Mouse (Mus musculus): ENCODE results near the gene Eda2r. TPM values are rescaled to one million over a fixed set of nuclear protein-coding genes. Genes with fewer than 3 reads are reported as not detected.
A peak's percentile ranks its signal among the peaks of the same experiment; 100 is the strongest.

The Eda2r gene
- 0.45 and 0.74 TPM in 2 replicates for polyA plus RNA-seq (2016; fragmentation: Nextera tagmentation; extraction: Ambion mirVana)

DNA sequence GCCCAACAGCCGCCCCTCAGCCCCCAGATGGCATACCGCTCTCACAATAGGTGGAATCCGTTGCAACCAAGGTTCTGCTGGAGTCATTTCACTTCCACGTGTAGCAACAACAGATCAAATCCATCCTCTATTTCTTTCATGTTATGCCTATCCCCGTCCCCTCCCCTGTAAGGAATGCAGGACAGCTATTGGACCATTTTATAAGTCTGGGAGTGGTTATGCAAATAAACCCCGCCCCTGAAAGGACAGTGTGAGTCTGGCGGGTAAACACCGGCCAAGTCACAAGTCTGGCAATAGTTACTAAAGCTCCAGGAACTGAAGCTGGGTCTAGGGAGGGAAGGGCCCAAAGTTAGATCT, at the start of gene Eda2r:
Eda2r (minus strand) TSS at position 152 of the 357 bp plus-strand sequence.
- peak within 1 kb of the TSS; percentile 44 for H3K4me2 ChIP-seq
- H3K4me3 ChIP-seq (replicated peaks), result 0 out of 2 replicates have a peak within 1 kb of the TSS, but pooled peaks have one; percentile 7
- H3K9ac ChIP-seq (replicated peaks), result no peak within 1 kb of the TSS
- peak; percentile 97 for ATAC-seq (ENCODE audit: insufficient number of reproducible peaks, insufficient read depth, low FRiP score, low TSS enrichment, low read depth)
- 0 out of 2 replicates have a peak, but pooled peaks cover 2% of the 10 kb centered on the region for H3K27me3 ChIP-seq
- no peaks in the 10 kb centered on the region for H3K36me3 ChIP-seq
- H3K9me3 ChIP-seq, result no peaks in the 10 kb centered on the region
- WGBS, result 11% methylated on average over 8 of the region's 8 CpGs
- H3K4me1 ChIP-seq (replicated peaks), result no peaks in the 10 kb centered on the region
- H3K27ac ChIP-seq, result no peak within 1 kb of the TSS

DNA sequence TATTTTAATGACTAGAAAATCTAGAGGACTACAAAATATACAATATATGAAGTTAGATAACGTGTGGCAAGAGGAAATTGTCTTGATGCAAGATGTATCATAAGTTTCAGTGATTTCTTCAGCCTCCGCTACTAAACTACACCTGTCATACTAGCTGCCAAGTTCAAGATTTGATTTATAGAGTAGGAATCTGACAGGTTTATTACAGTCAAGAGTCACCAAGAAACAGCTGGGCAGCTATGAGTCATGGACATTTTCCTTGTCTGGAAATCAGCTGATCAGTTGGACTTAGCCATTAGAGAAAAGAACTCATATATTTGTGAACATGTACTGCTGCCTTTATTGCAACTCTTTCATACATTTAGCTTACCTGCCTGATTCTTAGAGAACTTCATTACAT, 20.9 kb upstream of the Eda2r start:
- H3K4me2 ChIP-seq, result no peak overlapping the region
- H3K27me3 ChIP-seq, result no peaks in the 10 kb centered on the region
- no peak overlapping the region for H3K9ac ChIP-seq (replicated peaks)
- no peak overlapping the region for H3K4me3 ChIP-seq (replicated peaks)
- H3K36me3 ChIP-seq, result no peaks in the 10 kb centered on the region
- 58% methylated on average over 2 of the region's 2 CpGs for WGBS
- H3K4me1 ChIP-seq (replicated peaks), result no peaks in the 10 kb centered on the region
- no peak overlapping the region for H3K27ac ChIP-seq
- no peak for ATAC-seq (ENCODE audit: insufficient number of reproducible peaks, insufficient read depth, low FRiP score, low TSS enrichment, low read depth)
- no peaks in the 10 kb centered on the region for H3K9me3 ChIP-seq

DNA sequence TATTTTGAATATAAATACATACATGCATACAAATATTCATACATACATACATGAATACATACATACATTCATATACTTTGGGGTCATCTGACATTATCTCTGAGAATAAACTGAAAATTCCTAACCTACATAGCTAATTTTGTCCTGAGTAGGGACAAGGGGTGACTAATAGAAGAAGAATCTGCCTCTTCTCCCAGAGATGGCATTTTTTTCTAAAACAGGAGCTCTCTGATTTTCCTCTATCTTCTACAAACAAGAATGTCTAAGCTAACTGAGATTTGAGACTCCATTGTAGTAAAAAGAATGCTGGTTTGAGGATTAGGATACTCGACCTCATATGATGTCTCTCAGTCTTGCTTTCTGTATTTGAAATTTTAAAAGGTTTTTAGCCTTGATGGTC, 1.1 kb upstream of the Eda2r start:
- Histone ChIP-seq H3K4me1 (replicated peaks) (no peaks in the 10 kb centered on the region), H3K4me2 (no peak overlapping the region), H3K4me3 (replicated peaks) (no peak overlapping the region), H3K27me3 (0 out of 2 replicates have a peak, but pooled peaks cover 2% of the 10 kb centered on the region), H3K9me3 (no peaks in the 10 kb centered on the region), H3K27ac (no peak overlapping the region), H3K9ac (replicated peaks) (no peak overlapping the region), H3K36me3 (no peaks in the 10 kb centered on the region)
- 47% methylated on average over 1 of the region's 1 CpGs for WGBS
- no peak for ATAC-seq (ENCODE audit: insufficient number of reproducible peaks, insufficient read depth, low FRiP score, low TSS enrichment, low read depth)

DNA sequence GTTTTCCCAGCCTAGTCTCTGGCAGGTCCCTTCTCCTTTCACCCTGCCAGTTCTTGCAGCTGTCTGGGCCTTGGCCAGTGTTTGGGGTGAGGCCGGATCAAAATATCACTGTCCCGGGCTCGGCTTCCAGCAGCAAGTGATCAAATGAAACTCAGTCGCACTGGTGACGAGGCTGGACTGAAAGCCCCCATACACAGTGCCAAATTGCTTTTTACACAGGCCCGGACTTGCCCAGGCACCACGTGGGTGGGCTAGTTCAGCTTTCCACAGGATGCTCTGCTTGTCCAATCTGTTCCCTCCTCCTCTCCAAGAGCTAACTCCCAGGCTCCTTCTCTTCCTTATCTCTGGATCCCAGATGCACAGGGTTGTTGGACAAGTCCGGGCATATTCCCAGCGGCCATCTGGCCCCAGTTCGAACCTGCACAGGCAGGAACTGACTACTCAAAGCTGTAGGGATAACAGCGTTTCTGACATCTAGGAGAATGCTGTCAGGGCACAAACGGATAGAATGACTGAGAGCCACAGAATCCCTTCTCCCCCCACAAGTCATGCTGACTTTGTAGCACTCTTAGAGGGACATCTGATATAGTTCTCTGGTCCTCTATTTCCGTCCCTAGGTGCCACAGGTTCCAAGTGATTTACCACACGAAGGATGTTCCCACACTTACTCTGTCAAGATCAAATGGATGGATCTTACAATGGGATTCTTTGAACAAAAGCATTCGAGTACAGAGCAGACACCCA, 523 bp downstream of the Eda2r start:
- no peaks in the 10 kb centered on the region for H3K4me1 ChIP-seq (replicated peaks)
- no peak overlapping the region for H3K9ac ChIP-seq (replicated peaks)
- no peak overlapping the region for H3K27ac ChIP-seq
- peak; percentile 79; the same call in 1 of the 2 replicates for ATAC-seq (ENCODE audit: insufficient number of reproducible peaks, insufficient read depth, low FRiP score, low TSS enrichment, low read depth)
- no peaks in the 10 kb centered on the region for H3K36me3 ChIP-seq
- H3K9me3 ChIP-seq, result no peaks in the 10 kb centered on the region
- 0 out of 2 replicates have a peak overlapping the region, but pooled peaks have one; percentile 7 for H3K4me3 ChIP-seq (replicated peaks)
- WGBS, result 22% methylated on average over 15 of the region's 15 CpGs
- H3K4me2 ChIP-seq, result peak overlapping the region; percentile 44
- H3K27me3 ChIP-seq, result 0 out of 2 replicates have a peak, but pooled peaks cover 2% of the 10 kb centered on the region

DNA sequence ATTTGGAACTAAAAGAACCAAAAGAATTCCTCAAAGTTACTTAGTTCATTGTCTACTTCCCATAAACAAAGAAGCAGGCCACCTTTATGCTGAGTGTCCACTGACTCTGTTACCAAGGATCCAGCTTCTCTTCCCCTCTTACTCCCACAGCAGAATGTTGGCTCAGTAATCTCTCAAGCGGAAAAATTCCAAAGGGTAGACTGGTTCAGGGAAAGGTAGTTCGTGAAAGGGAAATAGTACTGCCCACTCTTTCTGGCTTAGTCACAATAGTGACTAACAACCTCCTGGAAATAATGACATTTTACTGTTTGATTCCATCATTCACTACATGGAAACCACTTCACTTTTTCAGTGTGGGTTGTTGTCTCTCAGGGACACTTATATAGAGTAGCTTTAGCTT, 4.2 kb downstream of the Eda2r start:
- ATAC-seq (ENCODE audit: insufficient number of reproducible peaks, insufficient read depth, low FRiP score, low TSS enrichment, low read depth), result no peak
- Histone ChIP-seq H3K9ac (replicated peaks) (no peak overlapping the region), H3K4me1 (replicated peaks) (no peaks in the 10 kb centered on the region), H3K4me2 (no peak overlapping the region), H3K27ac (no peak overlapping the region), H3K9me3 (no peaks in the 10 kb centered on the region), H3K27me3 (0 out of 2 replicates have a peak, but pooled peaks cover 2% of the 10 kb centered on the region), H3K4me3 (replicated peaks) (no peak overlapping the region), H3K36me3 (no peaks in the 10 kb centered on the region)
- 86% methylated on average over 2 of the region's 2 CpGs for WGBS

DNA sequence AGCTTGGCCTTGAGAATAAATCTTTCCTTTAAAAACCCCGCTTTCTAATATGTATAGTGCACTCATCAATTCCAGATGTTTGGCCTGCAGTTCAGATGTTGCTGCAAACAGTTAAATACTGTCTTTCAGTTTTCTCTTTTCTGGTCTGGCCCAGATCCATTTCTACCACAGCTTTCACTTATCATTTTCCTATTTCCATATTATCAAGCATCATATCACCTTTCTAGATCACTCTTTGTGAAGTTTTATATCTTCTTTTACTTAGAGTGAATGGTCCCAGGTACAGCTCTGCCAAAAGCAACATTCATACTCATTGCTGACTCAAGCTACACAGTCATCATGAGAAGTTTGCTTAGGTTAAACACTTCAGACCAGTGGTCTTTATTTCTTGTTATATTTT, 7.8 kb downstream of the Eda2r start:
- Histone ChIP-seq H3K36me3 (no peaks in the 10 kb centered on the region), H3K4me2 (no peak overlapping the region), H3K4me1 (replicated peaks) (no peaks in the 10 kb centered on the region), H3K9me3 (no peaks in the 10 kb centered on the region), H3K9ac (replicated peaks) (no peak overlapping the region), H3K27me3 (no peaks in the 10 kb centered on the region), H3K27ac (no peak overlapping the region), H3K4me3 (replicated peaks) (no peak overlapping the region)
- WGBS, result 37% methylated on average over 1 of the region's 1 CpGs
- ATAC-seq (ENCODE audit: insufficient number of reproducible peaks, insufficient read depth, low FRiP score, low TSS enrichment, low read depth), result no peak

DNA sequence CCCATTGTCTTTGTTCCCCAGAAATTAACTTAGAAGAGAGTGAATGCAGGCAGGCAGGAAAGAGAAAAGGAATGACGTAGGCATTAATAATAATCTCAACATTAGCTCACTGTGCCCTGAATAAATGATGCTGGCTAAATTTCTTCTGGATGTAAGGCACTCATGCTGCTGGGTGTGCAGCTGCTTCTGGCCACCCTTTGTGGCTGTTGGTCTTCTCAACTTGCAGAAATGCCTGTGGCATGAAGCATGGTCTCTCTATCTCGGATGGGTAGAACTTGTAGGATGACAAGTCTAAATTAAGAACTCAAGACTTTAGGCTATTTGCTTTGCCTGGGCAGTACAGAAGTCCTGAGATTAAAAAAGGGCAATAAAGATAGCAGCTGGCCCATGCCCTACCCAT, 8.3 kb downstream of the Eda2r start:
- H3K9me3 ChIP-seq, result no peaks in the 10 kb centered on the region
- no peak overlapping the region for H3K4me2 ChIP-seq
- no peaks in the 10 kb centered on the region for H3K4me1 ChIP-seq (replicated peaks)
- no peak overlapping the region for H3K9ac ChIP-seq (replicated peaks)
- H3K36me3 ChIP-seq, result no peaks in the 10 kb centered on the region
- no peak for ATAC-seq (ENCODE audit: insufficient number of reproducible peaks, insufficient read depth, low FRiP score, low TSS enrichment, low read depth)
- H3K27ac ChIP-seq, result no peak overlapping the region
- H3K27me3 ChIP-seq, result no peaks in the 10 kb centered on the region
- 61% methylated on average over 2 of the region's 2 CpGs for WGBS
- H3K4me3 ChIP-seq (replicated peaks), result no peak overlapping the region

DNA sequence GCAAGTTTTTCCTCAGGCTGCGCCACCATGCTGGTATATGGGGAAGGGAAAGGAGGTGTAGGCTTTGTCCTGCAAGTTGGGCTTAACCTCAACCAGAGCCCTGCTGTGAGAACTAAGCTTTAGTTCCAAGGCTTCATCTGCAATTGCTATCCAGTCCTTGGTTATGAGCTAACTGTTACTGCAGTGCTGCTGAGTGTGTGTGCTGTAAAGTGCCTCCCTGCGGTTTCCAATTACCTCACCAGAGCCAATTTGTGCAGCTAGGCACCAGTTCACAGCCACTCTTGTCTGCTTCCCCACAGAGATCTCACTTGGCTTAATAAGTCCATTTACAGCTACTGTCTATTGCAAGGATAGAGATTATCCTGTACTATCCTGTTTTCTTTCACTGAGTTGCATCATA, 16.1 kb downstream of the Eda2r start:
- no peak overlapping the region for H3K27ac ChIP-seq

DNA sequence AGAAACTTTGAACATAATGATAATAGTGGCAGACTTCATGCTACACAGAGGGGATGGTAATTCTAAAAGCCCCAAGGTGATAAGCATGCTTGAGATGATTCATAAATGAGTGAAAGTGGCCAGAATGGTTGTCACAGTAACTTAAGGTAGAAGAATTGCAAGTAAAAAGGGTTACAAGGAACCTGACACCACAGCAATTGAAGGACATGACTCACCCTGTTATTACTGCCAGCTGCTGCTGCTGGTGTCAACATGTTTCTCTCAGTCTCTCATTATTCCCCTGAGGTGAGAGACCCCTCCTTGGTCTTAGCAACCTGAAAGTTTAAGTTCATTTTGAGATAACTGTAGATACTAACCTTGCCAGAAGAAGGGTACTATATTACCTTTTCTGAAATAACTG, 49.1 kb downstream of the Eda2r start:
- Histone ChIP-seq H3K4me3 (replicated peaks) (no peak overlapping the region), H3K9ac (replicated peaks) (no peak overlapping the region), H3K27ac (no peak overlapping the region), H3K4me2 (no peak overlapping the region), H3K27me3 (no peaks in the 10 kb centered on the region), H3K9me3 (no peaks in the 10 kb centered on the region; the same call in 1 of the 2 replicates), H3K4me1 (replicated peaks) (no peaks in the 10 kb centered on the region), H3K36me3 (no peaks in the 10 kb centered on the region)
- ATAC-seq (ENCODE audit: insufficient number of reproducible peaks, insufficient read depth, low FRiP score, low TSS enrichment, low read depth), result no peak

More for the DNA sequence above, 16.1 kb downstream of the Eda2r start:
- Histone ChIP-seq H3K4me3 (replicated peaks) (no peak overlapping the region), H3K27me3 (peaks cover 4% of the 10 kb centered on the region; the same call in 1 of the 2 replicates), H3K9ac (replicated peaks) (no peak overlapping the region), H3K4me2 (no peak overlapping the region), H3K9me3 (no peaks in the 10 kb centered on the region), H3K36me3 (no peaks in the 10 kb centered on the region), H3K4me1 (replicated peaks) (no peaks in the 10 kb centered on the region)
- WGBS, result 39% methylated on average over 2 of the region's 2 CpGs
- peak; percentile 73; the same call in 1 of the 2 replicates for ATAC-seq (ENCODE audit: insufficient number of reproducible peaks, insufficient read depth, low FRiP score, low TSS enrichment, low read depth)

Measured in limb, embryonic 12.5 days (tissue).